In genomic region chr5:73284046-73284445, GRCm38 (mm10) we compare ENCODE assay signal across 18 mouse cellular contexts. TPM values are rescaled to one million over a fixed set of nuclear protein-coding genes. Genes with fewer than 3 reads are reported as not detected.
"Had no signal": no experiment of that assay in that cellular context is flagged by ENCODE, and none has a peak within 500 bp of the region (broad histone marks: within the 10 kb centered on the region; RNA-seq: fewer than 3 reads in every experiment).

No protein-coding gene starts in this region.

- H3K4me3 ChIP-seq: liver, embryonic 15.5 days; lung, embryonic 15.5 days; midbrain, embryonic 13.5 days; midbrain, embryonic 15.5 days; neural tube, embryonic 12.5 days; stomach, embryonic 15.5 days had no signal

- H3K9ac ChIP-seq: liver, embryonic 15.5 days; liver, postnatal 0 days; lung, embryonic 15.5 days; midbrain, embryonic 13.5 days; midbrain, embryonic 15.5 days; neural tube, embryonic 12.5 days; stomach, embryonic 15.5 days had no signal

- H3K27me3 ChIP-seq: liver, embryonic 15.5 days; lung, embryonic 15.5 days; midbrain, embryonic 13.5 days; midbrain, embryonic 15.5 days; neural tube, embryonic 12.5 days; stomach, embryonic 15.5 days had no signal

- DNase-seq: liver, postnatal 0 days; lung, adult 2 months; lung, postnatal 14 days; lung, postnatal 36 days; right cerebral cortex, postnatal 14 days; thymus, adult 2 months; thymus, postnatal 25 days; thymus, postnatal 4 days had no signal

- H3K27ac ChIP-seq: liver, embryonic 15.5 days; lung, embryonic 15.5 days; macrophage; midbrain, embryonic 13.5 days; midbrain, embryonic 15.5 days; neural tube, embryonic 12.5 days; stomach, embryonic 15.5 days; stomach, postnatal 0 days had no signal

- H3K9me3 ChIP-seq: liver, embryonic 15.5 days; lung, embryonic 15.5 days; midbrain, embryonic 13.5 days; midbrain, embryonic 15.5 days; neural tube, embryonic 12.5 days; stomach, embryonic 15.5 days had no signal

- ATAC-seq: liver, postnatal 0 days; lung, postnatal 0 days; midbrain, embryonic 13.5 days; midbrain, embryonic 15.5 days had no signal

- H3K36me3 ChIP-seq: liver, embryonic 15.5 days; lung, embryonic 15.5 days; midbrain, embryonic 13.5 days; midbrain, embryonic 15.5 days; neural tube, embryonic 12.5 days; stomach, embryonic 15.5 days had no signal

RNA-seq across cellular contexts. Expression of gene Ociad2, which starts 56.8 kb away (rescaled TPM):
- total RNA-seq: monocyte, adult 5-6 weeks had no signal
